Mouse (Mus musculus): ENCODE measurements at regions not wholly inside any gene's neighbourhood (a gene's known extent, or its start where the extent isn't known, plus 50 kb on each side); places are given as distances from the start of the nearest gene placed in this dataset.
"Not testable (repeated sequence)": the region's sequence is repeated elsewhere in the genome, so short reads cannot be mapped to it uniquely, and the experiment has no call there.

GRCm38 (mm10) chr10:20891426-20891825, 60.9 kb upstream of the Ahi1 start:
- DNase-seq = no peak

GRCm38 (mm10) chr10:20883618-20884017, 68.7 kb upstream of the Ahi1 start:
- DNase-seq = no peak

GRCm38 (mm10) chr10:20882599-20882998, 69.7 kb upstream of the Ahi1 start:
- no peak for DNase-seq

- DNase-seq = no peak
Measured at GRCm38 (mm10) chr10:20880251-20880650, 72.1 kb upstream of the Ahi1 start.

- DNase-seq = no peak
Measured at GRCm38 (mm10) chr10:20879482-20879881, 72.9 kb upstream of the Ahi1 start.

GRCm38 (mm10) chr10:20867076-20867475, 85.3 kb upstream of the Ahi1 start:
- no peak for DNase-seq

GRCm38 (mm10) chr10:20865031-20865430, 87.3 kb upstream of the Ahi1 start:
- no peak for DNase-seq

- no peak for DNase-seq
Measured at GRCm38 (mm10) chr10:20857413-20857812, 94.9 kb upstream of the Ahi1 start.

GRCm38 (mm10) chr10:20854621-20855363, 97.6 kb upstream of the Ahi1 start:
- peak; percentile 14 to 29 for DNase-seq

- no peak for DNase-seq
Measured at GRCm38 (mm10) chr10:20847287-20847686, 105.1 kb upstream of the Ahi1 start.

- DNase-seq = no peak
Measured at GRCm38 (mm10) chr10:20843277-20843676, 109.1 kb upstream of the Ahi1 start.

GRCm38 (mm10) chr10:20842131-20842530, 110.2 kb upstream of the Ahi1 start:
- DNase-seq = no peak

- DNase-seq = no peak
Measured at GRCm38 (mm10) chr10:20841430-20842040, 110.8 kb upstream of the Ahi1 start.

- no peak for DNase-seq
Measured at GRCm38 (mm10) chr10:20838685-20839425, 113.5 kb upstream of the Ahi1 start.

GRCm38 (mm10) chr10:20836816-20837215, 111.9 kb upstream of the Pde7b start:
- not testable (repeated sequence) for DNase-seq

GRCm38 (mm10) chr10:20834806-20835575, 110.1 kb upstream of the Pde7b start:
- no peak for DNase-seq

- DNase-seq = no peak
Measured at GRCm38 (mm10) chr10:20828304-20828703, 103.4 kb upstream of the Pde7b start.

GRCm38 (mm10) chr10:20827473-20827872, 102.6 kb upstream of the Pde7b start:
- no peak for DNase-seq

GRCm38 (mm10) chr10:20818548-20818947, 93.7 kb upstream of the Pde7b start:
- no peak for DNase-seq

- no peak for DNase-seq
Measured at GRCm38 (mm10) chr10:20799792-20800191, 74.9 kb upstream of the Pde7b start.

- no peak for DNase-seq
Measured at GRCm38 (mm10) chr10:20798400-20798799, 73.5 kb upstream of the Pde7b start.

GRCm38 (mm10) chr10:20793956-20794355, 69.1 kb upstream of the Pde7b start:
- DNase-seq = no peak

GRCm38 (mm10) chr10:20780946-20781345, 56.1 kb upstream of the Pde7b start:
- no peak for DNase-seq
